21 mouse cellular contexts compared by ENCODE assay signal in genomic region chr13:45173139-45173538, GRCm38 (mm10).
"Had no signal": no experiment of that assay in that cellular context is flagged by ENCODE, and none has a peak within 500 bp of the region (broad histone marks: within the 10 kb centered on the region; RNA-seq: fewer than 3 reads in every experiment).

No protein-coding gene starts in this region.

- H3K4me2 ChIP-seq: kidney, embryonic 15.5 days; limb, embryonic 12.5 days; limb, embryonic 15.5 days; liver, embryonic 11.5 days; lung, embryonic 15.5 days; midbrain, embryonic 13.5 days had no signal

- H3K27me3 ChIP-seq: kidney, embryonic 15.5 days; limb, embryonic 12.5 days; limb, embryonic 15.5 days; lung, embryonic 15.5 days; midbrain, embryonic 13.5 days had no signal

- DNase-seq: kidney, adult 8-10 months; kidney, postnatal 10 days; kidney, postnatal 36 days; liver, postnatal 0 days; lung, postnatal 10 days; lung, postnatal 36 days; right cerebral cortex, adult 18-20 months; right cerebral cortex, postnatal 14 days; right cerebral cortex, postnatal 4 days; thymus, postnatal 25 days had no signal

- H3K4me1 ChIP-seq: kidney, embryonic 15.5 days; limb, embryonic 15.5 days; lung, embryonic 15.5 days; megakaryocyte, embryonic 14.5 days; midbrain, embryonic 10.5 days; midbrain, embryonic 13.5 days had no signal

- H3K9me3 ChIP-seq: kidney, embryonic 15.5 days; limb, embryonic 15.5 days; lung, embryonic 15.5 days; midbrain, embryonic 10.5 days; midbrain, embryonic 13.5 days had no signal

- ATAC-seq: liver, postnatal 0 days; midbrain, embryonic 13.5 days; midbrain, embryonic 16.5 days had no signal

- H3K36me3 ChIP-seq: kidney, embryonic 15.5 days; limb, embryonic 12.5 days; limb, embryonic 15.5 days; lung, embryonic 15.5 days; midbrain, embryonic 10.5 days; midbrain, embryonic 13.5 days had no signal

- H3K27ac ChIP-seq: kidney, embryonic 15.5 days; limb, embryonic 12.5 days; limb, embryonic 15.5 days; liver, embryonic 14.5 days; lung, embryonic 15.5 days; midbrain, embryonic 10.5 days; midbrain, embryonic 13.5 days had no signal

- H3K4me3 ChIP-seq: kidney, embryonic 15.5 days; limb, embryonic 12.5 days; limb, embryonic 15.5 days; lung, embryonic 15.5 days; megakaryocyte, embryonic 14.5 days; midbrain, embryonic 10.5 days; midbrain, embryonic 13.5 days; myocyte had no signal

- H3K9ac ChIP-seq: kidney, embryonic 15.5 days; limb, embryonic 12.5 days; limb, embryonic 15.5 days; liver, embryonic 14.5 days; liver, postnatal 0 days; lung, embryonic 15.5 days; midbrain, embryonic 13.5 days had no signal
